Mouse (Mus musculus) neural tube, embryonic 12.5 days (tissue): ENCODE measurements at regions not wholly inside any gene's neighbourhood (a gene's known extent, or its start where the extent isn't known, plus 50 kb on each side); places are given as distances from the start of the nearest gene placed in this dataset.

Source experiments
- ATAC-seq: fragments of 200-750 bp; cut with Nextera tagmentation; 2 replicates; pipeline ENCODE4 v1.8.0; 2017; ENCODE audit warnings: low read depth, mild to moderate bottlenecking, moderate TSS enrichment, moderate library complexity; ENCODE audit not compliant: low FRiP score
- H3K27ac ChIP-seq: fragments of 300-500 bp; sonication (generic); 2 replicates; pipeline ENCODE4 v1.5.1; 2016
- H3K27me3 ChIP-seq: fragments of 300-500 bp; sonication (generic); replicated peaks from 2 replicates; pipeline ENCODE4 v1.6.1; 2016; ENCODE audit warnings: mild to moderate bottlenecking
- H3K36me3 ChIP-seq: fragments of 300-500 bp; sonication (generic); 2 replicates; pipeline ENCODE4 v1.6.1; 2016; ENCODE audit warnings: mild to moderate bottlenecking
- H3K4me1 ChIP-seq: fragments of 300-500 bp; sonication (generic); 2 replicates; pipeline ENCODE4 v1.6.1; 2016
- H3K4me2 ChIP-seq: fragments of 300-500 bp; sonication (generic); replicated peaks from 2 replicates; pipeline ENCODE4 v1.6.1; 2016; ENCODE audit warnings: mild to moderate bottlenecking
- H3K4me3 ChIP-seq: fragments of 300-500 bp; sonication (generic); 2 replicates; pipeline ENCODE4 v1.5.1; 2016
- H3K9ac ChIP-seq: fragments of 300-500 bp; sonication (generic); 2 replicates; pipeline ENCODE4 v1.6.1; 2016; ENCODE audit warnings: mild to moderate bottlenecking
- H3K9me3 ChIP-seq: fragments of 300-500 bp; sonication (generic); 2 replicates; pipeline ENCODE4 v1.6.1; 2016; ENCODE audit warnings: mild to moderate bottlenecking
- WGBS: fragments of 180-500 bp; shearing (Covaris S2); methylation state at CpG from one replicate; pipeline ENCODE4 v1.1.7; 2016; 5-methylcytosine and 5-hydroxymethylcytosine counted together

DNA sequence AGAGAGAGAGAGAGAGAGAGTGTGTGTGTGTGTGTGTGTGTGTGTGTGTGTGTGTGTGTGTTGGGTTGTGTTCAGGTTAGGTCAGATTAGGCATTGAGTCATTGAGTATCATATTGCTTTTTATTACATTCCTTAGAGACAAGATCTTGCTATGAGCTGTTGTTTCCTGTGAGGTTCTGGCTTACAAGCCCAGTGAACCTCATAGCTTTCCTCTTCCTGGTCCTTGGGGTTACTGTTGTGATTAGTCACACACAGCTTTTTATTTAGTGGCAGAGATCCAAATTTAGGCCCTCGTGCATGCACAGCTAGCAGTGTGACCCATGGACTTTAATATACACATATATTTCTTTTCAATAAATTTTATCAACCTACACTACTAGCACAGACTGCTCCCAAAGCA, 120.3 kb upstream of the Gm12666 start:
- no peak overlapping the region for H3K4me2 ChIP-seq
- H3K27ac ChIP-seq: no peak overlapping the region
- H3K4me1 ChIP-seq: no peaks in the 10 kb centered on the region
- ATAC-seq: no peak
- H3K36me3 ChIP-seq: no peaks in the 10 kb centered on the region
- H3K9ac ChIP-seq: no peak overlapping the region
- WGBS: 62% methylated on average over 1 of the region's 1 CpGs
- H3K27me3 ChIP-seq: no peaks in the 10 kb centered on the region
- H3K9me3 ChIP-seq: no peaks in the 10 kb centered on the region
- H3K4me3 ChIP-seq: no peak overlapping the region

DNA sequence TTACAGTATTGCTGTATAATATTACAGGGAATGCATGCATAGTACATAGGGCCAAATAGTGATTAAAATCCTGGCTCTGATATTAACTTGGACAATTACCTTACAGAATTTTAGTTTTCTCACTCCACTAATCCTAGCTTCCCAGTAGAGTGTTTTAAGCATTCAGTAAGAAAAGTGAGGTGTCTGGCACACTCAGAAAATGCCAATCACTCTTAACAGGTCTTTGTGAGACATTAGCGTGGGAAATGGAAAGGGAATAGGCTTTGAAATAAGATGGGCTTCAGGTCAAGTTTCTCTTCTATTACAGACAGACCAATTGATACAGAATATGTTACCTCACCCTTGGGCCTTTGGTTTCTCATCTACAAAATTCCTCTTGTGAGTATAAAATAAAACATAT, 74.3 kb upstream of the Gm12666 start:
- H3K4me3 ChIP-seq: no peak overlapping the region
- ATAC-seq: no peak
- WGBS: 90% methylated on average over 1 of the region's 1 CpGs

DNA sequence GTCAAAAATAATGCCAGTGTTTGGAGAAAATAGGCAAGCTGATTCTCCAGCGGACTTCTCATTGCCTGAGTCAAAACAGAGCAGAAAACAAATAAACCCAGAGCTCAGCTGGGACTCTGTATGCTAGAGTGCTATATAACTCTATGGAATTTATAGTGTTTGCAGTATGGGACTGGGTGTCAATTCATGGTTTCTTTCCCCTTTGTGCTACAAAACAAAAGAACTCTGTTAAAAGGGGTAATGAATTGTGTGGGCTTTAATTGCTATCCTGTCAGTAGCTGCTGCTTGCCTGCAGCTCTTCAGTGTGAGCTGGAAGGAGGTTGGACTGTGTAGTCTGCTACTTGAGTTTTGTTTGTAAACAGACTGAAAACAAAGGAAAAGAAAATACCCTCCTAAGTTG, 55.3 kb upstream of the Gm12666 start:
- 6% methylated on average over 1 of the region's 1 CpGs for WGBS
- Histone ChIP-seq H3K4me2 (0 out of 2 replicates have a peak overlapping the region, but pooled peaks have one; percentile 5), H3K27ac (no peak overlapping the region), H3K36me3 (no peaks in the 10 kb centered on the region), H3K9me3 (no peaks in the 10 kb centered on the region), H3K27me3 (no peaks in the 10 kb centered on the region), H3K4me1 (no peaks in the 10 kb centered on the region), H3K9ac (no peak overlapping the region), H3K4me3 (no peak overlapping the region)
- ATAC-seq: peak; percentile 89

More for the DNA sequence above, 74.3 kb upstream of the Gm12666 start:
- Histone ChIP-seq H3K4me1 (no peaks in the 10 kb centered on the region), H3K9ac (no peak overlapping the region), H3K36me3 (no peaks in the 10 kb centered on the region), H3K9me3 (no peaks in the 10 kb centered on the region), H3K27me3 (no peaks in the 10 kb centered on the region), H3K27ac (no peak overlapping the region), H3K4me2 (no peak overlapping the region)
